Mouse (Mus musculus) liver, embryonic 11.5 days (tissue): ENCODE measurements around the gene Cpn2. TPM values are rescaled to one million over a fixed set of nuclear protein-coding genes. Genes with fewer than 3 reads are reported as not detected.

Experiments used
- ATAC-seq: fragments of 200-750 bp; cut with Nextera tagmentation; replicated peaks from 2 replicates; pipeline ENCODE4 v1.8.0; 2017; ENCODE audit warnings: moderate number of reproducible peaks, mild to moderate bottlenecking, moderate TSS enrichment, moderate library complexity; ENCODE audit not compliant: low FRiP score
- DNase-seq: peaks from one replicate; pipeline ENCODE4 v3.0.0-alpha.2; 2017; ENCODE audit warnings: low spot score
- H3K27ac ChIP-seq: fragments of 300-500 bp; sonication (generic); 2 replicates; pipeline ENCODE4 v1.5.1; 2014; ENCODE audit warnings: mild to moderate bottlenecking, low read depth, low read length, control low read depth
- H3K27me3 ChIP-seq: fragments of 300-500 bp; sonication (generic); replicated peaks from 2 replicates; pipeline ENCODE4 v1.6.1; 2014; ENCODE audit warnings: low read length, mixed read lengths; ENCODE audit not compliant: control insufficient read depth, insufficient read depth
- H3K36me3 ChIP-seq: fragments of 300-500 bp; sonication (generic); 2 replicates; pipeline ENCODE4 v1.6.1; 2014; ENCODE audit warnings: mild to moderate bottlenecking, low read length, moderate library complexity, mixed read lengths; ENCODE audit not compliant: control insufficient read depth, insufficient read depth
- H3K4me1 ChIP-seq: fragments of 300-500 bp; sonication (generic); replicated peaks from 2 replicates; pipeline ENCODE4 v1.6.1; 2014; ENCODE audit warnings: low read length, mixed read lengths; ENCODE audit not compliant: control insufficient read depth, insufficient read depth
- H3K4me2 ChIP-seq: fragments of 300-500 bp; sonication (generic); 2 replicates; pipeline ENCODE4 v1.6.1; 2014; ENCODE audit warnings: mild to moderate bottlenecking, control low read depth, moderate library complexity
- H3K4me3 ChIP-seq: fragments of 300-500 bp; sonication (generic); 2 replicates; pipeline ENCODE4 v1.5.1; 2014; ENCODE audit warnings: low read depth, low read length, control low read depth
- H3K9ac ChIP-seq: fragments of 300-500 bp; sonication (generic); 2 replicates; pipeline ENCODE4 v1.6.1; 2014; ENCODE audit warnings: low read depth, low read length, control low read depth
- H3K9me3 ChIP-seq: fragments of 300-500 bp; sonication (generic); 2 replicates; pipeline ENCODE4 v1.6.1; 2016; ENCODE audit warnings: low read length, inconsistent platforms, mixed read lengths; ENCODE audit not compliant: control insufficient read depth
- WGBS: fragments of 180-500 bp; shearing (Covaris S2); extraction: QIAGEN DNeasy Blood & Tissue Kit; methylation state at CpG from one replicate; pipeline ENCODE4 v1.1.7; 2014; 5-methylcytosine and 5-hydroxymethylcytosine counted together
- polyA plus RNA-seq: library from polyadenylated mRNA; unstranded; fragments of >200 nt; fragmentation: Nextera tagmentation; extraction: Ambion mirVana; gene quantifications from 2 replicates; pipeline ENCODE4 v1.2.1, GENCODE M21; 2014

The Cpn2 gene
- polyA plus RNA-seq, 1 experiment from 2014 or later: 1.5 TPM

- ATAC-seq (peak; percentile 65), DNase-seq (peak; percentile 83)
- Histone ChIP-seq H3K27ac (no peak overlapping the region), H3K4me2 (peak overlapping the region; percentile 72), H3K4me3 (peak overlapping the region; percentile 42), H3K4me1 (peaks cover 12% of the 10 kb centered on the region; the same call in 1 of the 2 replicates), H3K27me3 (peaks cover 21% of the 10 kb centered on the region), H3K36me3 (no peaks in the 10 kb centered on the region), H3K9ac (peak overlapping the region; percentile 31; the same call in 1 of the 2 replicates), H3K9me3 (no peaks in the 10 kb centered on the region)
- WGBS: 2% methylated on average over 33 of the region's 33 CpGs
Measured at GRCm38 (mm10) chr16:30236091-30236699, 31.1 kb downstream of the Cpn2 start.

DNA sequence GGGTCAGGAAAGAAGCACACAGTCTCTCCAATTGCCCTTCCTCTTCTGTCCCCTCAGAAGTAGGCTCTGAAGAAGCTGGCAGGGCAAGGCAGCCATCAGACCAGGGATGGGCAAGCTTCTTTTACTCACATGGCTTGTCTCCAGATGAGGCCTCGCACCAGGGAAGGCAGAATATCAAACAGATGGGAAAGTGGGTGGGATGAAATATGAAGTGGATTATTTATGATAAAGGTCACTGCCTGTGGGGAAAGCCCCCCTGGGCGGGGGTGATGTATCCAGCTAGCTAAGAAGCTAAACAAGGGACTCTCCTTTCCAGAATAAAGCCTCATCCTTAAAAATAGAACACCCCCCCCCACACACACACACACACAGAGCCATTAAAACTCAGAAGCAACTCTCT, 31.7 kb downstream of the Cpn2 start:
- Histone ChIP-seq H3K36me3 (no peaks in the 10 kb centered on the region), H3K4me3 (no peak overlapping the region), H3K27me3 (peaks cover 21% of the 10 kb centered on the region), H3K9me3 (no peaks in the 10 kb centered on the region), H3K4me1 (peaks cover 12% of the 10 kb centered on the region; the same call in 1 of the 2 replicates), H3K4me2 (no peak overlapping the region; the same call in 1 of the 2 replicates), H3K27ac (no peak overlapping the region), H3K9ac (no peak overlapping the region)
- no peak for ATAC-seq
- DNase-seq: no peak
- 50% methylated on average over 2 of the region's 2 CpGs for WGBS

DNA sequence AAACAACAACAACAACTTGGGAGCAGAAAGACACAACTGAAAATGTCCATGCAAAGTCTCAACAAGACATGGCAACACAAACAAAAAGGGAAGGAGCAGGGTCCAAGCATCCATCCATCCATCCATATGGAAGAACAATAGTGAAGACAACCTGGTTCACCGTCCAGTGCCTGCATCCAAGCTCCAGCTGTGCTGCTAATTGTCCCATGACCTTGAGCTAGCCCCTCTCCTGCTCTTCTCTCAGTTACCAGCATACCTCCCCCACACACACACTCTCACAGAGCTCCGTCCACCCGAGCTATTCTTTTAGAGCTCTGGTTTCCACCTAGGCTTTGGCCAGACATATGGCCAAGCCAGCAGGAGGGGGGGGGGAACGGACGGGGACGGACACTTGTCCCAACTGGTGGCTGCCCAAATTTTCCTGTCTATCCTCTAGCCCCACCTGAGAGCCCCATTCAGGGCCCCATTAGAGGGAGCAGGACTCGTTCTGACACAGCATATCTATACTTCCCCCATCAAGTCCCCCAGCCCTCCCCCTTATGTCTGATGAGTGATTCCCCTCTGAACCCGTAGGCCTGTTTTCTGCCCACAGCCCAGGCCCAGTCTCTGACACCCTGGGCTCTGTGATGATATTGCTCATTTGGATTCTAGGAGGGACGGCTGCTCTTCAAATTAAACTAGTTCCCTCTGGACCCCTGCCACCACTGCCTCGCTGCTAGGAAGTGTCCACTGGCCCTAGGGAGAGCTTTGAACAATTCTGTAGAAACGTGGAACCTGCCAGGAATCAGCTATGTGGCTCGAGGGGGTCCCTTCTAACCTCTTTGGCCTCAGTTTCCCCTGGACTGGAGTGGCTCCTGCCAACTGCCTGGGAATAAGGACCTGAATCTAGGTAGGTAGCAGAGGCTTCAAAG, 32.4 kb downstream of the Cpn2 start:
- Histone ChIP-seq H3K4me1 (peaks cover 12% of the 10 kb centered on the region; the same call in 1 of the 2 replicates), H3K36me3 (no peaks in the 10 kb centered on the region), H3K9me3 (no peaks in the 10 kb centered on the region), H3K27me3 (peaks cover 21% of the 10 kb centered on the region), H3K9ac (no peak overlapping the region), H3K4me2 (no peak overlapping the region), H3K4me3 (no peak overlapping the region), H3K27ac (no peak overlapping the region)
- WGBS: 48% methylated on average over 12 of the region's 12 CpGs
- DNase-seq (no peak), ATAC-seq (no peak)

DNA sequence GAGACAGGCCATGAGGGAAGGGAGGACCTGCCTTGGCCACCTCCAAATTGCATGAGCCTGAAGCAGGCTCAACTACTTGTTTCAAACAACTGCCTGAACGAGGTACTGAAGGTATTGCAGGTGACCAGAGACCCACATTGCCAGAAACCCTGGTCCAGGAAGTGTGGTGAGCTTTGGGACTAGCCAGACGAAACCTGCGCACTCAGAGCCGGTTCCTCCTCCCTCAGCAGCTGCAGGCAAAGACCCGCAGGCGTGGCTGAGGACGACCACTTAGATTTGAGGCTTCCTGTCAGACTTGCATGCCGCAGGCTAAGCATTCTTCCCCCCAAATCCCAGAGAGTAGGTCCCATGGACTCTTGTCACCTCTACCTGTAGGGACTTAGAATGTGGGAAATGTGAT, 33.2 kb downstream of the Cpn2 start:
- H3K4me2 ChIP-seq: no peak overlapping the region
- peaks cover 12% of the 10 kb centered on the region; the same call in 1 of the 2 replicates for H3K4me1 ChIP-seq
- DNase-seq (no peak), ATAC-seq (no peak)
- WGBS: 28% methylated on average over 8 of the region's 8 CpGs
- no peak overlapping the region for H3K4me3 ChIP-seq
- no peaks in the 10 kb centered on the region for H3K36me3 ChIP-seq
- H3K27ac ChIP-seq: no peak overlapping the region
- H3K27me3 ChIP-seq: peaks cover 21% of the 10 kb centered on the region
- no peaks in the 10 kb centered on the region for H3K9me3 ChIP-seq
- H3K9ac ChIP-seq: no peak overlapping the region

DNA sequence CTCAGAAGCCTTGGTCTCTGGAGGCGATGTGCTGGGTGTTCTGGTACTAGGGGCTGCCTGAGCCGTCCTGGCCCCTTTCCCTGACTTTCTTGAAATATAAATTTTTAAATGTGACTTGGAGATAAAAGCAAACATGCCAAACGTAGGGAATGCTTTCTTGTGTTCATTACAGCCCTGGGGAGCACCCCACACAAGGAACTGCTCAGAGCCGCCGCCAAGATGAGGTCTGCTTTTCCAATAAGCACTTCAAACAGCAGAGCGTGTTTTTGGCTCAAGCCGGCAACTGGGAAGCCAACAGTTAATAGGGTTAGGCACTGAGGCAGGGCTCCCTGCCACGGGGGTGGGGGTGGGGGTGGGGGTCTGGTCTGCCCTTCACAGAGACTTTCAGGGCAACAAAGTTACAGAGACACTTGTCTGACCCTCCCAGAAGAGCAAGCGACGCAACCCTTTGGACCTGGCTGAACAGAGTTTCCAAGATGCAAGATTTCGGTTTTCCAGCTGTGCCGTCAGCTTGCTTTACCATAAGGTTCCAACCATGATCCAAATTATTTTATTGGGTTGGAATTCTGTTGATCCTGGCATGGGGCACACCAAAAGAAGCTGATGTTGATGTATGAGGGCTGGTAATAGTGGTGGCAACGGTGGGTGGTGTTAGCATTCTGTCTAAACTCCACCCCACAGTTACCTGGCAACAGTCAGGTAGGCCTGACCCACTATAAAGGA, 35.3 kb downstream of the Cpn2 start:
- Histone ChIP-seq H3K27me3 (peaks cover 19% of the 10 kb centered on the region), H3K9me3 (no peaks in the 10 kb centered on the region), H3K36me3 (no peaks in the 10 kb centered on the region), H3K4me3 (no peak overlapping the region), H3K27ac (no peak overlapping the region), H3K4me2 (no peak overlapping the region), H3K9ac (no peak overlapping the region), H3K4me1 (peaks cover 19% of the 10 kb centered on the region)
- WGBS: 49% methylated on average over 13 of the region's 13 CpGs
- no peak for ATAC-seq
- DNase-seq: no peak

GRCm38 (mm10) chr16:30227352-30227751, 39.9 kb downstream of the Cpn2 start:
- no peaks in the 10 kb centered on the region for H3K27me3 ChIP-seq
- no peak; the same call in 1 of the 2 replicates for ATAC-seq
- 17% methylated on average over 7 of the region's 7 CpGs for WGBS

GRCm38 (mm10) chr16:30221161-30221782, 46.0 kb downstream of the Cpn2 start:
- H3K36me3 ChIP-seq: no peaks in the 10 kb centered on the region
- DNase-seq (no peak), ATAC-seq (no peak)
- no peaks in the 10 kb centered on the region for H3K4me1 ChIP-seq
- no peaks in the 10 kb centered on the region for H3K9me3 ChIP-seq
- no peak overlapping the region for H3K4me3 ChIP-seq
- no peaks in the 10 kb centered on the region for H3K27me3 ChIP-seq
- H3K4me2 ChIP-seq: no peak overlapping the region
- H3K9ac ChIP-seq: no peak overlapping the region
- 80% methylated on average over 13 of the region's 13 CpGs for WGBS
- no peak overlapping the region for H3K27ac ChIP-seq

More at GRCm38 (mm10) chr16:30227352-30227751, 39.9 kb downstream of the Cpn2 start:
- no peak overlapping the region for H3K4me3 ChIP-seq
- no peak overlapping the region for H3K9ac ChIP-seq
- no peaks in the 10 kb centered on the region for H3K9me3 ChIP-seq
- DNase-seq: no peak
- H3K27ac ChIP-seq: no peak overlapping the region
- no peaks in the 10 kb centered on the region for H3K36me3 ChIP-seq
- peaks cover 10% of the 10 kb centered on the region for H3K4me1 ChIP-seq
- H3K4me2 ChIP-seq: no peak overlapping the region

DNA sequence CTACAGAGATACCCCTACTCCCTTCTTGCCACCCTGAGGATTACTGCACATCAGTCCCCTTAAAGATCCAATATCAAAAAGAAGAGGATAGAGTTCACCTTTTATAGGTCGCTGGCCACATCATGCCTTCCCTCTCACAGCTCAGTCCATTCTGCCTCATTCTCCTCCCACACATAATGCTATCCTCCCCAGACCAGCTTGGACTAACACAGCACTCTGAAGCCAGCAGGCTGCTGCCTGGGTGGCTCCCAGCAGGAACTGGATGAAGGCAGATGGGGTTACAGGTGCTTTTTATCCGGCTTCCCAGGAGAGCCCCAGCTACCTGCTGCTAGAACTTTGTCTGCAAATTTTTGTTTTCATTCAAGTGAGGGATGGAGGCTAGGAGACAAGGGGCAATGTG, 51.5 kb downstream of the Cpn2 start:
- Histone ChIP-seq H3K4me2 (no peak overlapping the region), H3K4me1 (no peaks in the 10 kb centered on the region), H3K27me3 (no peaks in the 10 kb centered on the region), H3K27ac (no peak overlapping the region), H3K36me3 (no peaks in the 10 kb centered on the region), H3K9me3 (no peaks in the 10 kb centered on the region), H3K9ac (no peak overlapping the region), H3K4me3 (no peak overlapping the region)
- DNase-seq (no peak), ATAC-seq (no peak)
- 33% methylated on average over 2 of the region's 2 CpGs for WGBS
